In the genomic region with DNA sequence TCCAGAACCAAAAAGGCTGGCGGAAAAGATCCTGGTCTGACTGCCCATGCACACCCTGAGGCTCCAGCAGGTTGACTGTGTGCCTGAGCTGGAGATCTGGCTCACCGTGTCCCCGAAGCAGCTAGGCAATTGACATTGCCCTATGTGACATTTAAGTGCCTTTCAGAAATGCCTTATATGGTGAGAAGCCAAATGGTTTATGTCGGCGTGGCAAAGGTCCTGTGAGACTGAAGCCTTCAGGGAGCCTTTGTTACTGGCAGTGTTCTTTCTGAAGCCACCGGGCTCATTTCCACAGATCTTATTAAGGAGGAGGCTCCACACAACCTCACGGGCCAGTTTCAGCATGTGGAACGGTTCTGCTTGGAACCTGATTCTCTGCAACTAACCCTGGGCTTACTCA, we compare ENCODE assay signal across 17 mouse cellular contexts. TPM values are rescaled to one million over a fixed set of nuclear protein-coding genes. Genes with fewer than 3 reads are reported as not detected.
DNase-seq lines count a peak whose midpoint lies in the region; TF ChIP-seq lines count a peak whose summit lies in the region.
"Had no signal": no experiment of that assay in that cellular context is flagged by ENCODE, and none has a peak within 500 bp of the region (broad histone marks: within the 10 kb centered on the region; RNA-seq: fewer than 3 reads in every experiment).

No protein-coding gene starts in this region.

- peak overlapping the region; percentile 14; the same call in 1 of the 2 replicates for H3K27ac ChIP-seq in kidney, adult 2 months (ENCODE audit: insufficient read depth, low read depth, low read length)
- H3K27ac ChIP-seq: embryonic facial prominence, embryonic 15.5 days; forebrain, embryonic 15.5 days; heart, adult 2 months; heart, embryonic 15.5 days; hindbrain, embryonic 12.5 days had no signal

- no peak for TF ChIP-seq POLR2A in kidney, adult 2 months (IDR thresholded peaks at IDR 0.05; ENCODE audit: low read depth, low read length)

- intact Hi-C loops in heart, postnatal 10 days (cut with DNase I) = no loop called here

- peaks cover 14% of the 10 kb centered on the region for H3K4me1 ChIP-seq in kidney, adult 2 months (ENCODE audit: control insufficient read depth, insufficient read depth, low read length)

- no peaks in the 10 kb centered on the region for H3K27me3 ChIP-seq in kidney, adult 2 months (replicated peaks; ENCODE audit: control insufficient read depth, insufficient read depth, low read length)
- H3K27me3 ChIP-seq: embryonic facial prominence, embryonic 15.5 days; forebrain, embryonic 15.5 days; hindbrain, embryonic 12.5 days had no signal

- DNase-seq in heart, adult 11 months = peak; percentile 77
- no peak for DNase-seq in heart, postnatal 10 days
- peak; percentile 56 for DNase-seq in kidney, adult 2 months
- DNase-seq in kidney, postnatal 4 days = no peak
- peak; percentile 48 for DNase-seq in adipocyte (ENCODE audit: low spot score)
- DNase-seq in gonadal fat pad, adult 2 months (ENCODE audit: low read depth) = peak; percentile 87
- no peak for DNase-seq in spleen, postnatal 14 days (ENCODE audit: low spot score in 2 of 2)
- DNase-seq: adrenal gland, postnatal 14 days; cerebellum, adult 18-20 months; gastrocnemius, postnatal 36 days had no signal

- no peak for TF ChIP-seq CTCF in kidney, adult 2 months (conservative IDR thresholded peaks at IDR 0.05; ENCODE audit: insufficient read depth, insufficient read length, low read depth, low read length)

- H3K36me3 ChIP-seq in kidney, adult 2 months (ENCODE audit: control insufficient read depth, insufficient read depth, low read length) = no peaks in the 10 kb centered on the region
- H3K36me3 ChIP-seq: embryonic facial prominence, embryonic 15.5 days; forebrain, embryonic 15.5 days; heart, embryonic 15.5 days; hindbrain, embryonic 12.5 days had no signal

- no peak overlapping the region for H3K4me3 ChIP-seq in kidney, adult 2 months (ENCODE audit: insufficient read depth, low read depth, low read length)
- H3K4me3 ChIP-seq: embryonic facial prominence, embryonic 15.5 days; erythroblast, embryonic 14.5 days; forebrain, embryonic 15.5 days; heart, adult 2 months; heart, embryonic 15.5 days; hindbrain, embryonic 12.5 days had no signal

- WGBS in kidney, adult 2 months = 50% methylated on average over 8 of the region's 8 CpGs

RNA-seq across cellular contexts. Expression of a gene that starts 24.3 kb away (rescaled TPM):
- 1 to 10 TPM; 1.7 to 1.8 TPM for total RNA-seq in heart, postnatal 10 days (2021)
- 2.7 and 3.8 TPM in 2 replicates for polyA plus RNA-seq in kidney, adult 2 months (2012; rRNA removed)
- polyA plus RNA-seq in gonadal fat pad, adult 2 months (2012; rRNA removed) = 10.1 and 12.7 TPM in 2 replicates
- total RNA-seq: MEL had no signal
- polyA plus RNA-seq: erythroblast, embryonic 14.5 days had no signal

Comparison
In these comparisons a context has a peak if more than half of its experiments do, and no peak if none do; other contexts are left out.
1. DNase-seq: peak in heart, adult 11 months (single experiment), kidney, adult 2 months (single experiment), adipocyte (single experiment) and gonadal fat pad, adult 2 months (single experiment); none in heart, postnatal 10 days (0 of 2), kidney, postnatal 4 days (0 of 2) and spleen, postnatal 14 days (0 of 2).